Mouse (Mus musculus) hindbrain, embryonic 16.5 days (tissue): Measurements from ENCODE around the gene Mxi1. TPM values are rescaled to one million over a fixed set of nuclear protein-coding genes. Genes with fewer than 3 reads are reported as not detected.

ENCODE experiments used
- ATAC-seq: fragments of 200-750 bp; cut with Nextera tagmentation; 2 replicates; pipeline ENCODE4 v1.8.0; 2017; ENCODE audit warnings: moderate TSS enrichment, moderate library complexity
- H3K27ac ChIP-seq: fragments of 300-500 bp; sonication (generic); 2 replicates; pipeline ENCODE4 v1.5.1; 2014; ENCODE audit warnings: low read depth, mild to moderate bottlenecking, control low read depth, low read length, moderate library complexity
- H3K27me3 ChIP-seq: fragments of 300-500 bp; sonication (generic); replicated peaks from 2 replicates; pipeline ENCODE4 v1.6.1; 2014; ENCODE audit warnings: low read length; ENCODE audit not compliant: control insufficient read depth, insufficient read depth
- H3K36me3 ChIP-seq: fragments of 300-500 bp; sonication (generic); 2 replicates; pipeline ENCODE4 v1.6.1; 2014; ENCODE audit warnings: mild to moderate bottlenecking, low read length, moderate library complexity, mixed read lengths; ENCODE audit not compliant: control insufficient read depth, insufficient read depth
- H3K4me1 ChIP-seq: fragments of 300-500 bp; sonication (generic); 2 replicates; pipeline ENCODE4 v1.6.1; 2014; ENCODE audit warnings: low read depth, low read length; ENCODE audit not compliant: control insufficient read depth, insufficient read depth
- H3K4me2 ChIP-seq: fragments of 300-500 bp; sonication (generic); 2 replicates; pipeline ENCODE4 v1.6.1; 2014; ENCODE audit warnings: mild to moderate bottlenecking, low read length, control low read depth, moderate library complexity
- H3K4me3 ChIP-seq: fragments of 300-500 bp; sonication (generic); 2 replicates; pipeline ENCODE4 v1.5.1; 2014; ENCODE audit warnings: mild to moderate bottlenecking, low read length, control low read depth, moderate library complexity
- H3K9ac ChIP-seq: fragments of 300-500 bp; sonication (generic); 2 replicates; pipeline ENCODE4 v1.6.1; 2014; ENCODE audit warnings: low read depth, mild to moderate bottlenecking, control low read depth, low read length, moderate library complexity
- H3K9me3 ChIP-seq: fragments of 300-500 bp; sonication (generic); 2 replicates; pipeline ENCODE4 v1.6.1; 2014; ENCODE audit warnings: mild to moderate bottlenecking, low read length, moderate library complexity; ENCODE audit not compliant: control insufficient read depth
- WGBS: fragments of 180-500 bp; shearing (Covaris S2); extraction: QIAGEN DNeasy Blood & Tissue Kit; methylation state at CpG from one replicate; pipeline ENCODE4 v1.1.7; 2014; 5-methylcytosine and 5-hydroxymethylcytosine counted together
- polyA plus RNA-seq: library from polyadenylated mRNA; unstranded; fragments of >200 nt; fragmentation: Nextera tagmentation; extraction: Ambion mirVana; gene quantifications from 2 replicates; pipeline ENCODE4 v1.2.1, GENCODE M21; 2015

Mxi1 gene
- polyA plus RNA-seq, 1 experiment from 2014 or later: 18.9 TPM

DNA sequence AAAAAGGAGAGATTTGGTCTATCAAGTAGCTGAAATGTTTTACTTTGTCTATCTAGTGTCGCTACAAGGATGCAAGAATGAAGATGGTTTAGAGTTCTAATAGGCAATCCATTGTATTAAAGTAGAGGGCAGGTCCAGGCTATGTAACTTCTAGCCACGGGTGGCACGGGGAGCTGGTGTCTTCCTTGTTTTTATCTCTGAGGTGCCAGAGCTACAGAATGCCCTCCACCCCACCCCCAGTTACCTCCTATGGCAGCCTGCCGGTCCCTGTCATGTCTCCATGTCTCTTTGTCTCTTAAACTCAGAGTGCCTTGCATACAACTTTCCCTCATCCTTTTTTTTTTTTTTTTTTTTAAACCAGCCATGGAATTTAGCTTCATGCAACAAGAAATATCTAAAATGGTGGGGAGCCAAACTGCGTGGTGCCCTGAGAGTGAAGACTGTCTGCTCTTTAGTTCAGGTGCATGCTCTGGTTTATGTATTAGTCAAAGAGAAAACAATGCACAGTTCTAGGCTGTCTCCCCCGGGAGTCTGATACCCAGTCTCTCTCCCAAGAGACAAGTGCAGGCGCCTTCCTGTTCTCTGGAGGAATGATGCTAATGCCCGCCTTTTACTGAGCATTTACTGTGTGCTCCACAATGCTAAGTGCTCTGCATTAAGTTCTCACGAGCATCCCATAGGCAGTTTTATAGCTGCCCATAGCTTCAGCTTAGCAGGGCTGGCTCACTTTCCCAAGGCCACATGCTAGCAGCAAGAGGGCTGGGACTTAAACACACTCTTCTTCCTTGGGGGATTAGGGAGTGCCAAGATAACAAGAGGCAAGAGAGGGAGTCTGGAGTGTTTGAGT is 10.2 kb downstream of the Mxi1 start:
- no peak overlapping the region for H3K4me2 ChIP-seq
- peaks cover 5% of the 10 kb centered on the region for H3K4me1 ChIP-seq
- H3K36me3 ChIP-seq: no peaks in the 10 kb centered on the region
- 73% methylated on average over 9 of the region's 9 CpGs for WGBS
- no peak for ATAC-seq
- no peak overlapping the region for H3K9ac ChIP-seq
- no peak overlapping the region for H3K27ac ChIP-seq
- H3K9me3 ChIP-seq: no peaks in the 10 kb centered on the region
- no peak overlapping the region for H3K4me3 ChIP-seq
- no peaks in the 10 kb centered on the region for H3K27me3 ChIP-seq

GRCm38 (mm10) chr19:53321273-53321672 is 11.0 kb downstream of the Mxi1 start:
- no peak overlapping the region for H3K9ac ChIP-seq
- H3K4me1 ChIP-seq: peaks cover 13% of the 10 kb centered on the region
- no peaks in the 10 kb centered on the region for H3K36me3 ChIP-seq
- WGBS: 88% methylated on average over 10 of the region's 10 CpGs
- no peaks in the 10 kb centered on the region for H3K27me3 ChIP-seq
- H3K4me3 ChIP-seq: no peak overlapping the region
- H3K27ac ChIP-seq: no peak overlapping the region
- no peaks in the 10 kb centered on the region for H3K9me3 ChIP-seq
- ATAC-seq: no peak
- no peak overlapping the region for H3K4me2 ChIP-seq

DNA sequence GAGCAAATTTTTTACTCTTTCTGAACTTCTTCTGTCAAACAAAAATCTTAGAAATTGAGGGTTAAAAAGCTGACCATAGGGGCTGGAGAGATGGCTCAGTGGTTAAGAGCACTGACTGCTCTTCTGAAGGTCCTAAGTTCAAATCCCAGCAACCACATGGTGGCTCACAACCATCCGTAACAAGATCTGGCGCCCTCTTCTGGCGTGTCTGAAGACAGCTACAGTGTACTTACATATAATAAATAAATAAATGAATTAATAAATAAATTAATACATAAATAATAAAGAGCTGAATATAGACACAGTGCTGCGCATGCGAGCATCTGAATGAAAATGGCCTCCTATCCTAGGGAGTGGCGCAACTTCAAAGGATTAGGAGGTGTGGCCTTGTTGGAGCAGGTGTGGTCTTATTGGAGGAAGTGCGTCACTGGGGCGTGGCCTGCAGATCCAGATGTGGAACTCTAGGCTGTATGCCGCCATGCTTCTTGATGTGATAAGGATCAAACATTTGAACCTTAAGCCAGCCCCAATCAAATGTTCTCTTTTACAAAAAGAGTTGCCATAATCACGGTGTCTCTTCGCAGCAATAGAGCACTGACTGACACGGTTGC is 12.2 kb downstream of the Mxi1 start:
- no peak for ATAC-seq
- Histone ChIP-seq H3K4me1 (peaks cover 13% of the 10 kb centered on the region), H3K27ac (no peak overlapping the region), H3K9me3 (no peaks in the 10 kb centered on the region), H3K36me3 (no peaks in the 10 kb centered on the region), H3K4me3 (no peak overlapping the region), H3K9ac (no peak overlapping the region), H3K27me3 (no peaks in the 10 kb centered on the region), H3K4me2 (no peak overlapping the region)
- WGBS: 92% methylated on average over 12 of the region's 12 CpGs

DNA sequence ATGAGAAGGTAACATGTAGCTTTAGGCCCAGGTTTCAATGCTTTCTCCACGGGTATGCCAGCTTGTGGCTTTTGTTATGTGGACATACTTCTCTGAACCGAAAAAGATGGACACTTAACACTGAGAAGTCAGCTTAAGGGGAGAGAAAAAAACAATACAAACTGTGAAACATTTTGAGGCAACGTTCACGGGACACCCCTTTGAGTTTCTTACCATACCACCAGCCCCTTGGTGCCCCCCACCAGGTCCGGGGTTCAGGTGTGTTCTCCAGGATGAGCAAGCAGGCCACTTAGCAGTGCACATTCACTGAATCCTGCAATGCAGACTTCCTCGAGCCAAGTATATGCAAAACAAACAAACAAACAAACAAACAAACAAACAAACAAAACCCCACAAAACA is 14.5 kb downstream of the Mxi1 start:
- no peak for ATAC-seq
- Histone ChIP-seq H3K36me3 (no peaks in the 10 kb centered on the region), H3K4me1 (peaks cover 13% of the 10 kb centered on the region), H3K9me3 (no peaks in the 10 kb centered on the region), H3K4me2 (no peak overlapping the region; the same call in 1 of the 2 replicates), H3K9ac (no peak overlapping the region), H3K27me3 (no peaks in the 10 kb centered on the region), H3K27ac (no peak overlapping the region), H3K4me3 (no peak overlapping the region)
- 53% methylated on average over 6 of the region's 6 CpGs for WGBS

DNA sequence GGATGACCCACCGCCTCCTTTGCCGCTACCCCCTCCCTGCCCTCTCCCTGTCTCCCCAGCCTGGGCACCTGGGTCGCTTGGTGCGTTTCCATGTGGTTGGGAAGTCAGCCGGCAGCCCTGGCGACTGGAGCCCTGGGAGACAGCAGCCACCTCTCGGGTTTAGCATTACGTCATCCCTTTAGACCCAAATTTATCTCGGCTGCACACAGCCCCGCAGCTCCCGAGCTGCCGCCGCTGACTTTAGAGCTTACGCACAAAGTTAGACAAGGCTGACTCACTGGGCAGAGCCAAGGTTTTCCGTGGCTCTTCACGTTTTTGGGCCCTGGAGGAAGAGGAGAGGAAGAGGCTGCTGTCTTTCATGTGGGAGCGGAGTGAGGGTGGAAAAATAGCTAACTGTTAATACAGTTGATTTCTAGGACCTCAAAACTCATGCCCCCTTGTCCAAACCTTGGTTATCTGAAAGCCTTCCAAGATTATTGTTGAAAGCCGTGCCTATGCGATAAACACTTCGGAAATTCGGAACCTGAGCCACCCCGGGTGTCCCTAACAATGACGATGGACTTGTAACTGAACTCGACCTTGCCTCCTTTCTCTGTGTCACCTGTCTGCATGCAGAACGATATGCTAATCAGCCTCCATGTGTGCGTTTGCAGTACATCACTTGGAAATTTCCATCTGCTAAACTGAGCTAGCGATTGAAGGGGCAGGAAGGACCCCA is 15.4 kb downstream of the Mxi1 start:
- H3K27ac ChIP-seq: peak overlapping the region; percentile 56
- peak overlapping the region; percentile 58 for H3K9ac ChIP-seq
- 11% methylated on average over 27 of the region's 27 CpGs for WGBS
- H3K4me1 ChIP-seq: peaks cover 18% of the 10 kb centered on the region
- H3K27me3 ChIP-seq: no peaks in the 10 kb centered on the region
- H3K36me3 ChIP-seq: no peaks in the 10 kb centered on the region
- peak overlapping the region; percentile 38 for H3K4me3 ChIP-seq
- ATAC-seq: peak; percentile 9; the same call in 1 of the 2 replicates
- peak overlapping the region; percentile 66 for H3K4me2 ChIP-seq
- no peaks in the 10 kb centered on the region for H3K9me3 ChIP-seq

GRCm38 (mm10) chr19:53328116-53328515 is 17.8 kb downstream of the Mxi1 start:
- no peaks in the 10 kb centered on the region for H3K36me3 ChIP-seq
- no peak overlapping the region for H3K4me2 ChIP-seq
- no peak overlapping the region for H3K4me3 ChIP-seq
- H3K9me3 ChIP-seq: no peaks in the 10 kb centered on the region
- ATAC-seq: no peak
- WGBS: 66% methylated on average over 9 of the region's 9 CpGs
- no peak overlapping the region for H3K9ac ChIP-seq
- no peak overlapping the region; the same call in 1 of the 2 replicates for H3K27ac ChIP-seq
- peaks cover 19% of the 10 kb centered on the region for H3K4me1 ChIP-seq
- H3K27me3 ChIP-seq: no peaks in the 10 kb centered on the region

DNA sequence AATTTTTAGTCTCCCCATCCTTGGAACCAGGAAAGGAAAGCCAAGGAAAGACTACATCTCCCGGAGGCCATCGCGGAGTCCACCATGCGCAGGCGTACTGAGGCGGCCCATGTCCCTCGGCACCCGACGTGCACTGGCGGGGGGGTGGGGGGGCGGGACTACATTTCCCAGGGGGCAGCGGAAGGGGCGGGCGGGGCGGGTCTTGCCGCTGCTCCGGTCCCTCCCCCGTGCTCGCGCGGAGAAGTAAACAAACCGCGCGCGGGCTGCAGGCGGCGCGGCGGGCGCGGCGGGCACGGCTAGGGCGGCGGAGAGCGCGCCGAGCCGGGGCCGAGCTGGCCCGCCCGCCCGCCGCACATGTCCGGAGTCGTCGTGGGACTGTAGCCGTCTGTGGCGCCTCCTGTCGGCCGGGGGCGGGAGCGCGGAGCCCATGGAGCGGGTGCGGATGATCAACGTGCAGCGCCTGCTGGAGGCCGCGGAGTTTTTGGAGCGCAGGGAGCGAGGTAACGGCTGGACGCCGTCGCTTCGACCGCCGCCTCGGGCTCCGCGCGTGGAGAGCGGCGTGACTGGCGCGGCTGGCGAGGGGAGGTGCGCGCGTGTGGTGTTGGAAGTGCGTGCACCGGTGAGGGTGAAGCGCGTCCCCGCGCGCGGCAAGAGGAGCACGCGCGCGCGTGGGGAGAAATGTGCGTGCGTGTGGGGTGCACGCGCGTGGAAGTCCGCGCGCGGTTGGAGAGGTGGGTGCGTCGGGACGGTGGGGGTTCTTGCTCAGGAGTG is 19.1 kb downstream of the Mxi1 start:
- H3K9me3 ChIP-seq: no peaks in the 10 kb centered on the region
- ATAC-seq: peak; percentile 81
- no peaks in the 10 kb centered on the region for H3K27me3 ChIP-seq
- peaks cover 19% of the 10 kb centered on the region for H3K4me1 ChIP-seq
- peak overlapping the region; percentile 71 for H3K4me2 ChIP-seq
- H3K36me3 ChIP-seq: no peaks in the 10 kb centered on the region
- H3K4me3 ChIP-seq: peak overlapping the region; percentile 86
- H3K27ac ChIP-seq: peak overlapping the region; percentile 80
- H3K9ac ChIP-seq: peak overlapping the region; percentile 74
- WGBS: under 1% methylated on average over 98 of the region's 106 CpGs

GRCm38 (mm10) chr19:53329992-53330381 is 19.7 kb downstream of the Mxi1 start:
- H3K9ac ChIP-seq: peak overlapping the region; percentile 74
- H3K27me3 ChIP-seq: no peaks in the 10 kb centered on the region
- peak overlapping the region; percentile 80; the same call in 1 of the 2 replicates for H3K27ac ChIP-seq
- H3K9me3 ChIP-seq: no peaks in the 10 kb centered on the region
- H3K4me1 ChIP-seq: peaks cover 17% of the 10 kb centered on the region
- peak overlapping the region; percentile 86 for H3K4me3 ChIP-seq
- peak overlapping the region; percentile 71 for H3K4me2 ChIP-seq
- H3K36me3 ChIP-seq: no peaks in the 10 kb centered on the region
- peak; percentile 73 for ATAC-seq
- under 1% methylated on average over 29 of the region's 29 CpGs for WGBS
